Mouse (Mus musculus) heart, embryonic 16.5 days (tissue): ENCODE measurements around the gene Pex16. TPM values are rescaled to one million over a fixed set of nuclear protein-coding genes. Genes with fewer than 3 reads are reported as not detected.

ENCODE experiments used
- ATAC-seq: fragments of 200-750 bp; cut with Nextera tagmentation; replicated peaks from 2 replicates; pipeline ENCODE4 v1.8.0; 2017; ENCODE audit warnings: moderate number of reproducible peaks; ENCODE audit not compliant: insufficient read depth, low FRiP score; ENCODE audit errors: extremely low read depth
- H3K27ac ChIP-seq: fragments of 300-500 bp; sonication (generic); 2 replicates; pipeline ENCODE4 v1.5.1; 2014; ENCODE audit warnings: mild to moderate bottlenecking, low read length, control low read depth, moderate library complexity
- H3K27me3 ChIP-seq: fragments of 300-500 bp; sonication (generic); 2 replicates; pipeline ENCODE4 v1.6.1; 2014; ENCODE audit warnings: low read length, mixed read lengths; ENCODE audit not compliant: control insufficient read depth, insufficient read depth
- H3K36me3 ChIP-seq: fragments of 300-500 bp; sonication (generic); 2 replicates; pipeline ENCODE4 v1.6.1; 2014; ENCODE audit not compliant: control insufficient read depth, insufficient read depth
- H3K4me1 ChIP-seq: fragments of 300-500 bp; sonication (generic); 2 replicates; pipeline ENCODE4 v1.6.1; 2014; ENCODE audit warnings: low read length, mixed read lengths; ENCODE audit not compliant: control insufficient read depth, insufficient read depth
- H3K4me2 ChIP-seq: fragments of 300-500 bp; sonication (generic); 2 replicates; pipeline ENCODE4 v1.6.1; 2014; ENCODE audit warnings: low read depth, mild to moderate bottlenecking, control low read depth, low read length
- H3K4me3 ChIP-seq: fragments of 300-500 bp; sonication (generic); 2 replicates; pipeline ENCODE4 v1.5.1; 2014; ENCODE audit warnings: mild to moderate bottlenecking, control low read depth, low read length
- H3K9ac ChIP-seq: fragments of 300-500 bp; sonication (generic); 2 replicates; pipeline ENCODE4 v1.6.1; 2014; ENCODE audit warnings: low read length, control low read depth
- H3K9me3 ChIP-seq: fragments of 300-500 bp; sonication (generic); replicated peaks from 2 replicates; pipeline ENCODE4 v1.6.1; 2016; ENCODE audit warnings: low read length; ENCODE audit not compliant: control insufficient read depth
- WGBS: fragments of 180-500 bp; shearing (Covaris S2); extraction: QIAGEN DNeasy Blood & Tissue Kit; methylation state at CpG from one replicate; pipeline ENCODE4 v1.1.7; 2014; 5-methylcytosine and 5-hydroxymethylcytosine counted together
- microRNA-seq: library from miRNA; unstranded; fragments of <30 nt; microRNA quantifications from one replicate; pipeline ENCODE4, GENCODE M21; 2017
- polyA plus RNA-seq: library from polyadenylated mRNA; unstranded; fragments of >200 nt; fragmentation: Nextera tagmentation; extraction: Ambion mirVana; gene quantifications from 2 replicates; pipeline ENCODE4 v1.2.1, GENCODE M21; 2015

Pex16 gene
- polyA plus RNA-seq, 1 experiment from 2014 or later, result 20.1 TPM

GRCm38 (mm10) chr2:92430089-92430488 is 55.6 kb downstream of the Pex16 start:
- H3K9me3 ChIP-seq, result no peaks in the 10 kb centered on the region
- ATAC-seq, result no peak
- H3K4me3 ChIP-seq, result no peak overlapping the region
- no peak overlapping the region for H3K9ac ChIP-seq
- H3K4me2 ChIP-seq, result no peak overlapping the region
- H3K36me3 ChIP-seq, result no peaks in the 10 kb centered on the region
- WGBS, result 57% methylated on average over 2 of the region's 2 CpGs
- peaks cover 76% of the 10 kb centered on the region for H3K4me1 ChIP-seq
- no peaks in the 10 kb centered on the region for H3K27me3 ChIP-seq
- no peak overlapping the region; the same call in 1 of the 2 replicates for H3K27ac ChIP-seq

Small RNAs within 50 kb of the gene (microRNA-seq; reads per million reads assigned to microRNA genes)
- gene Mir7000, result not detected

Other genes with a start within 250 kb of the Pex16 start
- 1.7 and 2.0 TPM in 2 replicates for gene Large2, start 193 bp downstream of the Pex16 start, polyA plus RNA-seq
- gene 1700029I15Rik, start 7.9 kb downstream of the Pex16 start, polyA plus RNA-seq, result 1.8 and 2.6 TPM in 2 replicates
- 5.7 TPM in 2 replicates for gene Mapk8ip1, start 26.6 kb downstream of the Pex16 start, polyA plus RNA-seq
- 18.4 and 18.6 TPM in 2 replicates for gene Cry2, start 59.4 kb downstream of the Pex16 start, polyA plus RNA-seq
- gene Slc35c1, start 85.9 kb downstream of the Pex16 start, polyA plus RNA-seq, result 9.9 and 12.9 TPM in 2 replicates
- 2.5 and 2.6 TPM in 2 replicates for gene Chst1, start 225.0 kb downstream of the Pex16 start, polyA plus RNA-seq